Mouse (Mus musculus) right cerebral cortex, adult 2 months (tissue): ENCODE results near the gene Il17rb.

Experiments used
- DNase-seq, 2 experiments: peaks; one replicate each; pipeline ENCODE4 v3.0.0; 2021 to 2022; ENCODE audit warnings: low spot score in 2 of 2

Gene Il17rb

GRCm38 (mm10) chr14:29967611-29968010 lies 41.1 kb downstream of the Il17rb start:
- no peak for DNase-seq

DNA sequence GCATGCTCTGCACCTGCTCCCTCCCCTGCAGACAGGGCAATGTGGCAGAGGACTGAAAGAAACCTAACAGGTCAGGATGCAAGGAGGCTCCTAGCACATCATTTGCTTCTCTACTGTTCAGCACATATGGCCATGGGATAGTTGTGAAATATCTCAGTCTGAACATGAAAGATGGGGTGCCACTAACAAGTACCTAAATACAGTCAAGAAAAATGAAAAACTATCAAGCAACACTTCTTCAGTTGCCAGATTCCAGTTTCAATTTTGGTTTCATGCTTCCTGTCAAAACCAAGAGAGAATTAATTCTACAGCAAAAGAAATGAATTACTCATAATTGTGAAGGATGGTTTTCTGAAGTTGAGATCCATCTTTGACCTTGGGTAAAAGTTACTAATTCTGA lies 51.3 kb downstream of the Il17rb start:
- no peak for DNase-seq

GRCm38 (mm10) chr14:29950805-29951204 lies 57.9 kb downstream of the Il17rb start:
- DNase-seq, result no peak

GRCm38 (mm10) chr14:29946761-29947309 lies 61.9 kb downstream of the Il17rb start:
- peak in 1 of 2 experiments; percentile 2 for DNase-seq
